Mouse (Mus musculus) kidney, embryonic 15.5 days (tissue): ENCODE data around the gene Mrps24. TPM values are rescaled to one million over a fixed set of nuclear protein-coding genes. Genes with fewer than 3 reads are reported as not detected.

Source experiments
- ATAC-seq: fragments of 200-750 bp; cut with Nextera tagmentation; replicated peaks from 2 replicates; pipeline ENCODE4 v1.8.0; 2017; ENCODE audit warnings: moderate TSS enrichment; ENCODE audit not compliant: low FRiP score
- H3K27ac ChIP-seq: fragments of 300-500 bp; sonication (generic); 2 replicates; pipeline ENCODE4 v1.5.1; 2015; ENCODE audit warnings: mild to moderate bottlenecking, inconsistent platforms
- H3K27me3 ChIP-seq: fragments of 300-500 bp; sonication (generic); 2 replicates; pipeline ENCODE4 v1.6.1; 2015; ENCODE audit warnings: inconsistent platforms
- H3K36me3 ChIP-seq: fragments of 300-500 bp; sonication (generic); 2 replicates; pipeline ENCODE4 v1.6.1; 2015; ENCODE audit warnings: inconsistent platforms
- H3K4me1 ChIP-seq: fragments of 300-500 bp; sonication (generic); 2 replicates; pipeline ENCODE4 v1.6.1; 2015; ENCODE audit warnings: inconsistent platforms
- H3K4me2 ChIP-seq: fragments of 300-500 bp; sonication (generic); 2 replicates; pipeline ENCODE4 v1.6.1; 2015; ENCODE audit warnings: moderate library complexity, mild to moderate bottlenecking, inconsistent platforms
- H3K4me3 ChIP-seq: fragments of 300-500 bp; sonication (generic); replicated peaks from 2 replicates; pipeline ENCODE4 v1.5.1; 2015; ENCODE audit warnings: mild to moderate bottlenecking, inconsistent platforms
- H3K9ac ChIP-seq: fragments of 300-500 bp; sonication (generic); 2 replicates; pipeline ENCODE4 v1.6.1; 2015; ENCODE audit warnings: mild to moderate bottlenecking, inconsistent platforms
- H3K9me3 ChIP-seq: fragments of 300-500 bp; sonication (generic); replicated peaks from 2 replicates; pipeline ENCODE4 v1.6.1; 2016; ENCODE audit warnings: inconsistent platforms
- WGBS: fragments of 180-500 bp; shearing (Covaris S2); methylation state at CpG from one replicate; pipeline ENCODE4 v1.1.7; 2015; ENCODE audit warnings: mixed read lengths; 5-methylcytosine and 5-hydroxymethylcytosine counted together
- polyA plus RNA-seq: library from polyadenylated mRNA; unstranded; fragments of >200 nt; fragmentation: Nextera tagmentation; extraction: Ambion mirVana; gene quantifications from 2 replicates; pipeline ENCODE4 v1.2.1, GENCODE M21; 2015

The Mrps24 gene
- polyA plus RNA-seq, 1 experiment from 2014 or later = 202 TPM

DNA sequence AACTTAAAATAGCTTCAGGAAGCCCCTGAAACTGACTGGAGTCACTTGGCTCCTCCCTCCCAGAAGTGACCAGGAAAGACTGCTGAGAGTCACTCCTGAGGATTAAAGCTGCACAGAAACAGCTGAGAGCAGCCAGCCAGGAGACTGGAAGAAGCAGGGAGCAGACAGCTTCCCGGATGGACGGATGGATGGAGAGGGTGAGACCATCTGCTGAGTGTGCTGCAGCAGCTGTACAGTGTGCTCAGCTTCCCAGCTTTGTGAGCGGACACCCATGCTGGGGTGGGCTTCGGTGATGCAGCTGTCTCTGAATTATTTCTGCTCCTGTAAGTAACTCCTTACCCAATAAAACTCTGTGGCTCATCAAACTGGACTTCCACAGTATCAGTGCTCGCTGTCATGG lies 16.9 kb upstream of the Mrps24 start:
- Histone ChIP-seq H3K27me3 (no peaks in the 10 kb centered on the region), H3K27ac (no peak overlapping the region), H3K9ac (no peak overlapping the region), H3K4me3 (no peak overlapping the region), H3K4me1 (0 out of 2 replicates have a peak, but pooled peaks cover 4% of the 10 kb centered on the region), H3K9me3 (no peaks in the 10 kb centered on the region), H3K36me3 (no peaks in the 10 kb centered on the region), H3K4me2 (no peak overlapping the region)
- ATAC-seq = no peak
- WGBS = 70% methylated on average over 5 of the region's 5 CpGs

DNA sequence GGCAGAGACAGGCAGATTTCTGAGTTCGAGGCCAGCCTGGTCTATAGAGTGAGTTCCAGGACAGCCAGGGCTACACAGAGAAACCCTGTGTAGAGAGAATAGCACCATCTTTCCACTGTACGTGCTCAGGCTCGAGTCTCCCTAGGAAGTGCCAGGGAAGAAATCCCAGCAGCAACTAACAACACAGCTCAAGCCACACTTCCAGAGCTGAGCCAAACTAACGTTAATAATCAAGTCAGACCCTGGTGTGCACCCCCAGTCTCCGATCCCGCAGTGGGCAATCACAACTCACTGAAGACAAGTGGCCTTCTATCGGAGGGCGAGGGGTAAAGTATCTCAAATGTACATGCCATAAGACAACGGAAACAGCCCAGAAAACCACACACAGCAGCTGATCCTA lies 14.1 kb upstream of the Mrps24 start:
- no peak overlapping the region for H3K9ac ChIP-seq
- H3K4me1 ChIP-seq = 0 out of 2 replicates have a peak, but pooled peaks cover 2% of the 10 kb centered on the region
- H3K36me3 ChIP-seq = peaks cover 3% of the 10 kb centered on the region
- H3K27ac ChIP-seq = no peak overlapping the region
- no peaks in the 10 kb centered on the region for H3K27me3 ChIP-seq
- H3K4me3 ChIP-seq = no peak overlapping the region
- no peak overlapping the region for H3K4me2 ChIP-seq
- 90% methylated on average over 9 of the region's 9 CpGs for WGBS
- H3K9me3 ChIP-seq = no peaks in the 10 kb centered on the region
- ATAC-seq = no peak

DNA sequence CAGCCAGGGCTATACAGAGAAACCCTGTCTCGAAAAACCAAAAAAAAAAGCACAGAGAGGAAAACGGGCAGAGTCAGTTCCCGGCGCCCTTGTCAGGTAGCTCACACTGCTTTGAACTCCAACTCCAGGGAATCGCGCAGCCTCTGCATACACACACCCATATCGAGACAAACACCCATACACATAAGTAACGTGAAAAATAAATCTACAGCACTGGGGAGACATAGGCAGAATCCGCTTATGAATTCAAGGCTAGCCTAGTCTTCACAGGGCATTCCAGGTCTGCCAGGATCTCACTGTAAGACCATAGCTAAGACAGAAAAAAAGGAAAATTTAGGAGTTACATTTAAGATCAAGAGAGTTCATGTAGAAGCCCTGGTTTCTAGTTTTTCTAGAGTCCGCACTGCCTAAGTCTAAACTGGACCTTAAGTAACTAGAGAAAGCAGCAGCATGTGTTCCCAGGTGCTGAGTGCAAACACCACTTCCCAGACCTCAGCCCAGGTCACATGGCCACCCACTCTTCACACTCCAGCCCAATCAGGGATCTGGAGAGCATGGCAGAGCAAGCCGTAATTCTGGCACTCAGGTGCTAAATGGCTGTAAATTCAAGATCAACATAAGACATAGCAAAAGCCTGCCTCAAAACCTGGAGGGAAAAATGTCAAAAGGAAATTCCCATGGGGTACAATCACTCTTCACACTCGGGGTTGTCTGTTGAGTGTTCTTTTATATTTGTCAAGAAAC lies 3.3 kb upstream of the Mrps24 start:
- WGBS = 91% methylated on average over 12 of the region's 12 CpGs
- H3K36me3 ChIP-seq = peaks cover 79% of the 10 kb centered on the region

DNA sequence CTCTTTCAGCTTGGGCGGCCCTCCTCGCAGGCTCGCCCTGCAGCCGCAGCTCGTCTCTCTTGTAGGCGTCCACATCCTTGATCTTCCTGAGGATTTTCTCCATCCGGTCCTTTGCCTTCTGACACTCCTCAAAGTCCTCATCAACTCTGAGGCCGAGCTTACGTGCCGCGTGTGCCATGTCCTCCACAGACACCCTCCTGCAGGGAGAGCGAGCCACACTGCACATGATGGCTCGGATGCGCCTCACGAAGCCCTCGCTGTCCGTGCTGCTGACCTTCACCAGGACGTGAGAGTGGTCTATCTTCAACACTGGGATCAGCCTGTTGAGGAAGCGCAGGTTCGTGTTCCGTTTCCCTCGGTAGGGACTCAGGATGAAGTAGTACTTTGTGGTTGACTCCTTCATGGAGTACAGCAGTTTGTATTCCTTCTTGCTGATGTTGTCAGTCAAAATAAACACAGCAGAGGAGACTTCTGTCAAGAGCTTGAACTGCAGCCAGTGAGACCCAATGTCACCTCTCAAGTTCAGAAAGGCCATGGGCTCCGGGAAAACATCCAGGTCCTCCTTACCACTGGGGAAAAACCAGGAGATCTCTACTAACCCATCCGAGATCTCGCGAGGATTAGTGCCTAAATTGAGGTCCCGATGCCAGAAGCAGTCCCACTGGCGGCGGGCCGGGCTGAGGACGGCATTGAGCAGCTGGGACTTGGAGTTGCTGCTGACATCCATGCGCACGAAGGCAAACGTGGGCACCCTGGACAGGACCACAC lies 1.6 kb upstream of the Mrps24 start:
- no peaks in the 10 kb centered on the region for H3K27me3 ChIP-seq
- no peaks in the 10 kb centered on the region for H3K9me3 ChIP-seq
- WGBS = 94% methylated on average over 34 of the region's 34 CpGs
- no peak for ATAC-seq
- peaks cover 67% of the 10 kb centered on the region for H3K36me3 ChIP-seq
- H3K4me1 ChIP-seq = no peaks in the 10 kb centered on the region
- H3K27ac ChIP-seq = no peak overlapping the region
- no peak overlapping the region for H3K4me3 ChIP-seq
- no peak overlapping the region for H3K9ac ChIP-seq
- no peak overlapping the region for H3K4me2 ChIP-seq

More for the DNA sequence above, 3.3 kb upstream of the Mrps24 start:
- Histone ChIP-seq H3K27me3 (no peaks in the 10 kb centered on the region), H3K4me1 (no peaks in the 10 kb centered on the region), H3K4me3 (no peak overlapping the region), H3K27ac (no peak overlapping the region), H3K4me2 (no peak overlapping the region), H3K9ac (no peak overlapping the region), H3K9me3 (0 out of 2 replicates have a peak, but pooled peaks cover 2% of the 10 kb centered on the region)
- ATAC-seq = no peak

DNA sequence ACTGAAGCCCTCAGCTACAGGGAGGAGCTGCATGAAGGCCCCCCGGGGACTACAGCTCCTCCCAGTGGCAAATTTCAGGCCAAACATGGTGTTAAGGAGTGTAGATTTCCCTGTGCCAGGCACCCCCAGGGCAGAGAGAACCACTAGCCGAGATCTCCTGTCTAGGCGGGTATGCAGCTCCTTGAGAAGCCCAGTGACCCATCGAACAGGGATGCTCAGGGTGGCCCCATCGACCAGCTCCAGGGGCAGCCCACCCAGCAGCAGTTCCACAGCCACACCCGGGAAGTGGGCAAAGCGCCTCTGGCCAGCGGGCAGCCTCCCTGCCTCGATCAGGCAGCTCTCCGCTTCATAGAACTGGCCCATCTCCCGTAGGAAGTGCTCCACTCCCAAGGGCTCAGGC lies 766 bp upstream of the Mrps24 start:
- WGBS = 90% methylated on average over 11 of the region's 11 CpGs
- no peaks in the 10 kb centered on the region for H3K9me3 ChIP-seq
- no peak overlapping the region for H3K9ac ChIP-seq
- no peaks in the 10 kb centered on the region for H3K27me3 ChIP-seq
- peaks cover 58% of the 10 kb centered on the region for H3K36me3 ChIP-seq
- no peak for ATAC-seq
- H3K4me2 ChIP-seq = no peak overlapping the region
- H3K27ac ChIP-seq = no peak overlapping the region
- no peaks in the 10 kb centered on the region for H3K4me1 ChIP-seq
- no peak overlapping the region for H3K4me3 ChIP-seq

DNA sequence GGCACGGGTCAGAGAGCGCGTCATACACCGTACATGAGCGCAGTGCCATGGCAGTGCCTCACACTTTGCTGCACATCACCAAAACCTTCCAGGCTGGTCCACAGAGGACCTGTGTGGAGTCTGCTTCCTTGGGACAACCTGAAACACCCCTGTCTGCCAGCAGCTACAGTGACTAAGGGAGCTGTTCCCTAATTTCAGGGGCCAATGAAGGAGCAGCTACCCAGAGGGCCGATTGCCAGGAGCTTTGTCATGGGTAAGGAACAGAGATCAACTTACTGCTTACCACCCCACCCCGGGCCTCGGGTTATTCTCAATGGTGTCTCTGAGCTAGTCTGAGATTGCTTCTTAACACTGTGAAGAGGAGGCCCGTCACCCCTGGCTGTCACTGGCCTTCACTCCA lies 301 bp downstream of the Mrps24 start:
- peaks cover 49% of the 10 kb centered on the region for H3K36me3 ChIP-seq
- H3K4me1 ChIP-seq = no peaks in the 10 kb centered on the region
- H3K27me3 ChIP-seq = no peaks in the 10 kb centered on the region
- 90% methylated on average over 9 of the region's 9 CpGs for WGBS
- no peak overlapping the region for H3K4me2 ChIP-seq
- no peak overlapping the region for H3K9ac ChIP-seq
- no peak for ATAC-seq
- H3K9me3 ChIP-seq = no peaks in the 10 kb centered on the region
- H3K27ac ChIP-seq = no peak overlapping the region
- no peak overlapping the region for H3K4me3 ChIP-seq

DNA sequence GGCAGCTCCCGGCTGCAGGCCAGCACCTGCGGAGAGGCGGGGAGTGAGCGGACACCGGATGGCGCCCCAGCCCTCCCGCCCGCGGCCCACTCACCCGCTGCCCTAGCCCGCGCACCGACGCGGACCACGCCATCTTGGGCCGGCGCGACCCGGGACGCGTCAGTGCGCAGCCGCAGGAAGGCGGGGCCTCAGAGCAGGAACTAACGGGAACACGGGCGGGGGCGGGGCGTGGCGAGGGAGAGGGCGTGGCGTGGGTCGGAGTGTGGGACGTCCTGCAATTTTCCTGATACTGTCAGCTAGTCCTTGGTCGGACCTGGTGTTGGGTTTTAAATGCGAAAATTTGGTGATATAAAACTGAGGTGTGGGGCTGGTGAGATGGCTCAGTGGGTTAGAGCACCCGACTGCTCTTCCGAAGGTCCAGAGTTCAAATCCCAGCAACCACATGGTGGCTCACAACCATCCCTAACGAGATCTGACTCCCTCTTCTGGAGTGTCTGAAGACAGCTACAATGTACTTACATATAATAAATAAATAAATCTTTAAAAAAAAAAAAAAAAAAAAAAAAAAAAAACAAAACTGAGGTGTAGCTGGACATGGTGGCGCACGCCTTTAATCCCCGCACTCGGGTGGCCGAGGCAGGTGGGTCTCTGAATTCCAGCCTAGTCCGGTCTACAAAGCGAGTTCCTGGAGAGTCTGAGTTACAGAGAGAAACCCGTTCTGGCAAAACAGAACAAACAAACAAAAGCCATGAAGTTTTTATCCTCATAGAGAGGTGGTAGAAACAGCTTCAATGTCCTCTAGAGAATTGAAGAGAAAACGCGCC lies 7.7 kb downstream of the Mrps24 start:
- H3K4me1 ChIP-seq = peaks cover 18% of the 10 kb centered on the region
- peak overlapping the region; percentile 93 for H3K9ac ChIP-seq
- peak; percentile 97 for ATAC-seq
- 18% methylated on average over 49 of the region's 50 CpGs for WGBS
- no peaks in the 10 kb centered on the region for H3K27me3 ChIP-seq
- peak overlapping the region; percentile 73 for H3K4me2 ChIP-seq
- peaks cover 22% of the 10 kb centered on the region for H3K36me3 ChIP-seq
- no peaks in the 10 kb centered on the region for H3K9me3 ChIP-seq
- peak overlapping the region; percentile 90 for H3K4me3 ChIP-seq
- H3K27ac ChIP-seq = peak overlapping the region; percentile 86

DNA sequence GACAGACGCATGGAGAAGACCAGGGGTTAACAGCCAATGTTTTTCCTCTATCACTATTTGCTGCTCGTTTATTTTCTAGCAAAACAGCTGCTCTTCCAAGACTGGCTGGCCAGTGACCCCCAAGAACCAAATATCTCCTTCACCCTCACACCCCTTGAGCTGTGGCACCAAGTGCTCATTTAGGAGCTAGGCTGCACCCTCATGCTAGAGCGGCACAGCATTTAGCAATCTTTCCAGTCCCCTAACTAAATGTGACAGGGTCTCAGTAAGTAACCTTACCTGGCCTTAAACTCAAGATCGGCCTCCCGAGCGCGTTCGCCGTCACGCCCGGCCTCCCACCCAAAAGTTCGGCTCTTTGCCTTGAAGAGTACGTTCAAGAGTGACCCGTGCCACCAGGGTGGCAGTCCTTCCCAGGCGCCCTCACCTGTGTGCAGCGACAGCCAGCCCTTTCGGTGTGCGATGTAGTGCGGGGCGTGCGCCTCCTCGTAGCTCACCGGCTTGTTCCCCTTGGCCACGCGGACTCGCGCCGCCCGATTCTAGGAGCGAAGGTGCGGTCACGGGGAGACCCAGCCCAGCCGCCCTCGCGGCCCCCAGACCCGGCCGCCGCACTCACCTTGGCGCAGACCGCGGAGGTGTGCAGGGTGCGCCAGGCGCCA lies 8.5 kb downstream of the Mrps24 start:
- Histone ChIP-seq H3K9me3 (no peaks in the 10 kb centered on the region), H3K4me1 (peaks cover 18% of the 10 kb centered on the region), H3K9ac (peak overlapping the region; percentile 93), H3K4me2 (peak overlapping the region; percentile 73), H3K27me3 (no peaks in the 10 kb centered on the region), H3K36me3 (peaks cover 23% of the 10 kb centered on the region), H3K4me3 (peak overlapping the region; percentile 90), H3K27ac (peak overlapping the region; percentile 86)
- under 1% methylated on average over 43 of the region's 43 CpGs for WGBS
- ATAC-seq = peak; percentile 76

DNA sequence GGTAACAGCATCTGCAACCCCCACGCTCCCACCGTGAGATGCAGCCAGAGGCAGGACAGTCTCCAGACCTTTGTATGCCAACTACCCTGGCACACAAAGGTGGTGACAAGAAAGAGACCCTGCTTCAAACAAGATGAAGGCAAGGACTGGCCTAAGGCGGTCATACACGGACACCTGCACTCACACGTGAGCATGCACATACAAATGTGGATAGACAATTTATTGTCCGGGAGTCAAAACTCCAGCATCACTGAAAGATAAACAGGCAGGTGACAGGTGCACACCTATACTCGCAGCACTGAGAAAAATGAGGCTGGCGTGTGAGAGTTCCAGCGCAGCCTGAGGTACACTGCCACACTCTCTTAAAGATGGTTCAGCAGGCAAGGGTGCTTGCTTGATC lies 9.5 kb downstream of the Mrps24 start:
- Histone ChIP-seq H3K9me3 (no peaks in the 10 kb centered on the region), H3K27ac (no peak overlapping the region), H3K36me3 (peaks cover 23% of the 10 kb centered on the region), H3K4me2 (peak overlapping the region; percentile 73), H3K4me1 (peaks cover 18% of the 10 kb centered on the region), H3K4me3 (peak overlapping the region; percentile 90), H3K27me3 (no peaks in the 10 kb centered on the region), H3K9ac (no peak overlapping the region)
- no peak for ATAC-seq
- 90% methylated on average over 9 of the region's 9 CpGs for WGBS

DNA sequence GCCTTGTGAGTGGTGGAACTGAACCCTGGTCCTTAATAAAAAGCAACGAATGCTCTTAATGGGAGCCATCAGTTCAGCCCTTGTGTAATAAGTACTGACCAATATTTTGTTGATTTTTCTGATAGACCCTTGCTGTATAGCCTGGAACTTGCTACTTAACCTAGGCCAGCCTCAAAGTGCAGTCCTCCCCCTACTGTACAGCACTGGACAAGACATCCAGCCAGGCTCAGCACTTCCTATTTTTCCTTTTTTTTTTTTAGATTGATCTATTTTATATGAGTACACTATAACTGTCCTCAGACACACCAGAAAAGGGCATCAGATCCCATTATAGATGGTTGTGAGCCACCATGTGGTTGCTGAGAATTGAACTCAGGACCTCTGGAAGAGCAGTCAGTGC lies 12.1 kb downstream of the Mrps24 start:
- H3K36me3 ChIP-seq = peaks cover 23% of the 10 kb centered on the region
- no peak overlapping the region for H3K4me2 ChIP-seq
- peaks cover 15% of the 10 kb centered on the region for H3K4me1 ChIP-seq
- WGBS = 97% methylated on average over 1 of the region's 1 CpGs
- no peak overlapping the region for H3K4me3 ChIP-seq
- no peak overlapping the region for H3K9ac ChIP-seq
- no peaks in the 10 kb centered on the region for H3K9me3 ChIP-seq
- no peak overlapping the region for H3K27ac ChIP-seq
- no peaks in the 10 kb centered on the region for H3K27me3 ChIP-seq
- ATAC-seq = no peak

DNA sequence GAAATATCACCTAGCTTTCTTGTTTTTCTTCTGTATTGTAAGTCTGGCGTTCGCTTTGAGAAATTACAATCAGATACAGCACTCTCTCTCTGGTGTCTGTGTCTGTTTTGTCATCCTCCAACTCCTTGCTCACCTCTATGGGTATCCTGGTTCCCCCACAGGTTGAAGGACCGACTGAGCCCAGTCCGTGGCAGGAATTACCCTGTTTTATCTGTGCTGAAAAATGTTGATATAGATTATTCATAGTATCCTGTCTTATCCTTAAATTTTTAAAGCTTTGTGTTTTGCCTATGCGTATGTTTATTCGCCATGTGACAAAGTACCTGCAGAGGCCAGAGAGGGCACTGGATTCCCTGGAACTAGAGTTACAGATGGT lies 12.5 kb downstream of the Mrps24 start:
- peaks cover 15% of the 10 kb centered on the region for H3K4me1 ChIP-seq
- 90% methylated on average over 6 of the region's 6 CpGs for WGBS

More for the DNA sequence above, 12.5 kb downstream of the Mrps24 start:
- Histone ChIP-seq H3K9ac (no peak overlapping the region), H3K36me3 (peaks cover 23% of the 10 kb centered on the region), H3K9me3 (no peaks in the 10 kb centered on the region), H3K4me3 (no peak overlapping the region), H3K27ac (no peak overlapping the region), H3K4me2 (no peak overlapping the region), H3K27me3 (no peaks in the 10 kb centered on the region)
- no peak for ATAC-seq
